Mouse (Mus musculus): ENCODE data around the gene Fam178b. TPM values are rescaled to one million over a fixed set of nuclear protein-coding genes. Genes with fewer than 3 reads are reported as not detected.

Fam178b gene
- polyA plus RNA-seq (2012; rRNA removed), result 11.2 and 13.9 TPM in 2 replicates

- H3K4me1 ChIP-seq (ENCODE audit: control insufficient read depth, insufficient read depth, low read length), result no peaks in the 10 kb centered on the region
- 94% methylated on average over 39 of the region's 39 CpGs for WGBS
- H3K4me3 ChIP-seq (replicated peaks; ENCODE audit: extremely low read depth, low read depth, low read length), result no peak within 1 kb of the TSS
- no peak for DNase-seq
- TF ChIP-seq CTCF (IDR thresholded peaks at IDR 0.05; ENCODE audit: insufficient read depth, low read length), result no peak
- TF ChIP-seq POLR2A (IDR thresholded peaks at IDR 0.05; ENCODE audit: borderline replicate concordance, extremely low read depth, low read depth, low read length), result no peak
Observed at GRCm38 (mm10) chr1:36682620-36683355, at the start of gene Fam178b. TSS of gene Fam178b (minus strand) at chr1:36683183.

GRCm38 (mm10) chr1:36724057-36724431 lies 41.1 kb upstream of the Fam178b start:
- DNase-seq, result no peak
- TF ChIP-seq CTCF (IDR thresholded peaks at IDR 0.05; ENCODE audit: insufficient read depth, low read length) (no peak), POLR2A (IDR thresholded peaks at IDR 0.05; ENCODE audit: borderline replicate concordance, extremely low read depth, low read depth, low read length) (no peak)
- H3K4me3 ChIP-seq (replicated peaks; ENCODE audit: extremely low read depth, low read depth, low read length), result no peak overlapping the region
- WGBS, result 74% methylated on average over 4 of the region's 4 CpGs
- H3K4me1 ChIP-seq (ENCODE audit: control insufficient read depth, insufficient read depth, low read length), result no peaks in the 10 kb centered on the region

GRCm38 (mm10) chr1:36723146-36724056 lies 40.4 kb upstream of the Fam178b start:
- no peak for DNase-seq
- WGBS, result 64% methylated on average over 16 of the region's 16 CpGs
- H3K4me3 ChIP-seq (replicated peaks; ENCODE audit: extremely low read depth, low read depth, low read length), result no peak overlapping the region
- H3K4me1 ChIP-seq (ENCODE audit: control insufficient read depth, insufficient read depth, low read length), result no peaks in the 10 kb centered on the region
- TF ChIP-seq POLR2A (IDR thresholded peaks at IDR 0.05; ENCODE audit: borderline replicate concordance, extremely low read depth, low read depth, low read length) (no peak), CTCF (IDR thresholded peaks at IDR 0.05; ENCODE audit: insufficient read depth, low read length) (no peak)

- H3K4me3 ChIP-seq (replicated peaks; ENCODE audit: extremely low read depth, low read depth, low read length), result no peak overlapping the region
- TF ChIP-seq CTCF (IDR thresholded peaks at IDR 0.05; ENCODE audit: insufficient read depth, low read length), result no peak
- TF ChIP-seq POLR2A (IDR thresholded peaks at IDR 0.05; ENCODE audit: borderline replicate concordance, extremely low read depth, low read depth, low read length), result no peak
- 52% methylated on average over 1 of the region's 1 CpGs for WGBS
- DNase-seq, result no peak
- no peaks in the 10 kb centered on the region for H3K4me1 ChIP-seq (ENCODE audit: control insufficient read depth, insufficient read depth, low read length)
Observed at GRCm38 (mm10) chr1:36718786-36719185, 35.8 kb upstream of the Fam178b start.

- H3K4me1 ChIP-seq (ENCODE audit: control insufficient read depth, insufficient read depth, low read length), result no peaks in the 10 kb centered on the region
- no peak for TF ChIP-seq CTCF (IDR thresholded peaks at IDR 0.05; ENCODE audit: insufficient read depth, low read length)
- no peak for TF ChIP-seq POLR2A (IDR thresholded peaks at IDR 0.05; ENCODE audit: borderline replicate concordance, extremely low read depth, low read depth, low read length)
Observed at GRCm38 (mm10) chr1:36714311-36714710, 31.3 kb upstream of the Fam178b start, which contains the start of gene Actr1b. TSS of gene Actr1b (minus strand) at chr1:36714422.

GRCm38 (mm10) chr1:36711104-36711503 lies 28.1 kb upstream of the Fam178b start:
- H3K4me1 ChIP-seq (ENCODE audit: control insufficient read depth, insufficient read depth, low read length), result peaks cover 6% of the 10 kb centered on the region; the same call in 1 of the 2 replicates
- DNase-seq, result no peak
- no peak overlapping the region for H3K4me3 ChIP-seq (replicated peaks; ENCODE audit: extremely low read depth, low read depth, low read length)
- TF ChIP-seq POLR2A (IDR thresholded peaks at IDR 0.05; ENCODE audit: borderline replicate concordance, extremely low read depth, low read depth, low read length) (no peak), CTCF (IDR thresholded peaks at IDR 0.05; ENCODE audit: insufficient read depth, low read length) (no peak)
- 96% methylated on average over 2 of the region's 2 CpGs for WGBS

More at GRCm38 (mm10) chr1:36714311-36714710, 31.3 kb upstream of the Fam178b start, which contains the start of gene Actr1b:
- H3K4me3 ChIP-seq (replicated peaks; ENCODE audit: extremely low read depth, low read depth, low read length), result no peak within 1 kb of the TSS
- WGBS, result 75% methylated on average over 5 of the region's 5 CpGs
- DNase-seq, result no peak

- Histone ChIP-seq H3K4me1 (ENCODE audit: control insufficient read depth, insufficient read depth, low read length) (peaks cover 6% of the 10 kb centered on the region; the same call in 1 of the 2 replicates), H3K4me3 (replicated peaks; ENCODE audit: extremely low read depth, low read depth, low read length) (peak within 1 kb of the TSS; percentile 97)
- peak; percentile 97 for DNase-seq
- under 1% methylated on average over 29 of the region's 29 CpGs for WGBS
- TF ChIP-seq CTCF (IDR thresholded peaks at IDR 0.05; ENCODE audit: insufficient read depth, low read length) (no peak), POLR2A (IDR thresholded peaks at IDR 0.05; ENCODE audit: borderline replicate concordance, extremely low read depth, low read depth, low read length) (peak; percentile 82)
Observed at GRCm38 (mm10) chr1:36709854-36710280, 26.9 kb upstream of the Fam178b start, which contains the start of gene 4933424G06Rik. TSS of gene 4933424G06Rik (plus strand) at chr1:36710149.

- TF ChIP-seq POLR2A (IDR thresholded peaks at IDR 0.05; ENCODE audit: borderline replicate concordance, extremely low read depth, low read depth, low read length), result no peak
- TF ChIP-seq CTCF (IDR thresholded peaks at IDR 0.05; ENCODE audit: insufficient read depth, low read length), result peak; percentile 35
- DNase-seq, result peak; percentile 34
- peaks cover 6% of the 10 kb centered on the region; the same call in 1 of the 2 replicates for H3K4me1 ChIP-seq (ENCODE audit: control insufficient read depth, insufficient read depth, low read length)
Observed at GRCm38 (mm10) chr1:36709055-36709853, 26.3 kb upstream of the Fam178b start.

More at GRCm38 (mm10) chr1:36709055-36709853, 26.3 kb upstream of the Fam178b start:
- WGBS, result 1% methylated on average over 33 of the region's 33 CpGs
- peak overlapping the region; percentile 97 for H3K4me3 ChIP-seq (replicated peaks; ENCODE audit: extremely low read depth, low read depth, low read length)
